In genomic region chr19:53076238-53076981, GRCm38 (mm10) we compare ENCODE assay signal across 7 mouse cellular contexts. TPM values are rescaled to one million over a fixed set of nuclear protein-coding genes. Genes with fewer than 3 reads are reported as not detected.
A peak's percentile ranks its signal among the peaks of the same experiment; 100 is the strongest.
DNase-seq lines count a peak whose midpoint lies in the region; ATAC-seq lines count a peak whose summit lies in the region.

No protein-coding gene starts in this region.

- no peak for ATAC-seq in activated CD4-positive, CD25-positive, alpha-beta regulatory T cell, adult 4 months

- DNase-seq in urinary bladder, postnatal 36 days (ENCODE audit: low spot score in 2 of 2), result peak; percentile 33 to 55
- no peak for DNase-seq in urinary bladder, postnatal 4 days (ENCODE audit: low spot score in 2 of 2)
- DNase-seq in gonadal fat pad, adult 2 months (ENCODE audit: low read depth), result peak; percentile 63
- DNase-seq in layer of hippocampus, postnatal 36 days, result peak; percentile 47 to 61
- peak; percentile 46 for DNase-seq in right cerebral cortex, postnatal 25 days
- no peak for DNase-seq in thymus, postnatal 25 days

RNA-seq across cellular contexts. Expression of gene Xpnpep1, which starts 36.4 kb away (rescaled TPM):
- polyA plus RNA-seq in gonadal fat pad, adult 2 months (2012; rRNA removed), result 100 and 113 TPM in 2 replicates
- 10 to 100 TPM; 87.6 to 88.9 TPM for total RNA-seq in layer of hippocampus, postnatal 36 days (2021)
- 10 to 100 TPM; 56.2 to 64.9 TPM for polyA plus RNA-seq in activated CD4-positive, CD25-positive, alpha-beta regulatory T cell, adult 4 months (2017; shearing (Covaris generic))

Comparison
In these comparisons a context has a peak if more than half of its experiments do, and no peak if none do; other contexts are left out.
1. DNase-seq: peak in urinary bladder, postnatal 36 days (2 of 2), gonadal fat pad, adult 2 months (single experiment), layer of hippocampus, postnatal 36 days (2 of 2) and right cerebral cortex, postnatal 25 days (single experiment); none in urinary bladder, postnatal 4 days (0 of 2) and thymus, postnatal 25 days (single experiment).